Mouse (Mus musculus): ENCODE data around the gene Nid1.

DNA sequence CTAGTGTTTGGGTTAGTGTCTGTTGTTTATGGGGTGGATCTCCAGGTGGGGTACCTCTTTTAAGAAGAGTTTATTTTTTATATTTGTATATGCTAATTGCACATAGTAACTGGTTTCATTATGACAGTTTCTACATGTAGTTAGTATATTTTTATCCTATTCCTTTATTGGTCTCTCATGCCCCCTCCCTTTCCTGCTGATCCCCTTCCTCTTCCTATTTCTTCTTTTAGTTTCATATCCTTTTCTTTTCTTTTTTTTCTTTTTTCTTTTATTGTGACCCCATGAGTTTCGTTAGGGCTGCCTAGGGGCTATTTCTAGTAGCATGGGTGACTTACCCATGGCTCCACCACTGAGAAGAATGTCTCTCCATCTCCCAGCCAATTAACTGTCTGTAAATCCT is 116.3 kb downstream of the Nid1 start:
- no peak for TF ChIP-seq EP300 (IDR thresholded peaks at IDR 0.05; ENCODE audit: insufficient read depth, low read depth, low read length)
- TF ChIP-seq POLR2A (IDR thresholded peaks at IDR 0.05; ENCODE audit: insufficient read depth, low read depth, low read length), result no peak

Measured in heart, adult 2 months (tissue).